Mouse (Mus musculus): ENCODE data around the gene Myog.

Gene Myog

DNA sequence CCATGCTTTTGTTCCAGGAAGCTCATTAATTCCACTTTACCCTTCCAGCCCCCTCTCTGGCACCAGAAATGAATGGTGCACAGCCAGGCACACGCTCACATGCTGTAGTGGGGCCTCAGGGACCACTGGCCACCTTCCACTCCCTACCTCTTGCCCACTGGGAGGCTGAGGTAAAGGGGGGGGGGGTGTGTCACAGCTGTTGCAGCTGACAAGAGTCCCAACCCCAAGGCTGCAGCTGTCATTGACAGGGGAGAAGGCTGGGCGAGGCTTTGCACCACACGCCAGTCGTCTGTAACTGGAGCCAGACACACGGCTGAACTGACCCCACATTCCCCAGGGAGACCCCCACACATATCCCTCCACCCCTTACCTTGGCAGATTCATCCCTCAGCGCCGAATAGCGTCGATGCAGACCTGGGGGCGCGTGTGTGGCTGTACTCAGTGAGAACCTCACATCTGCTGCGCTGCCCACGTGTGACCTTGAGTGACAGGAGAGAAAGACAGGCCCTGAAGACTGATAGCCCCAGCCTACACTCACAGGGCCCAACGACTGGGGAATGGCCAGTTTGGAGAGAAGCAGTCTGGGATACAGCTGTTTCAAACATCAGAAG is 31.0 kb downstream of the Myog start:
- no peak for DNase-seq (ENCODE audit: low read depth in 1 of 2, low spot score in 2 of 2)

DNA sequence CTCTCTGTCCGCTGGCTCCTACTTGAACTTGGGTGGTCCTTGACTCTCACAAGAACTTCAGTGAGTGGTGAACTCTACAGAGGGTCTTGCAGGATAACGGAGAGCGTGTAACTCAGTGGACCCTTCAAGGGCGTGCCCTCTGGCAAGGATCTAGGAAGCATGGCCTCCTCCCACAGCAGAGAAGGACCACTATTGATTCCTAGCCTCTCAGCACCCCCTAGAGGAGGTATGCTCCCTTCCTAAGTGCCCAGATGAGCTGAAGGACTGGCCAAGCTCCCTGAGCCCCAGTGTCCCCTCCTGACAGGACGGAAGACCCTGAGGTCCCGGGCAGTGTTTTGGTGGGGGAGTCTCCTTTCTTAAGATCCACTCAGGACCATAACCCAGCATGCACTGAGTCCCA is 32.8 kb downstream of the Myog start:
- DNase-seq (ENCODE audit: low read depth in 1 of 2, low spot score in 2 of 2), result no peak

DNA sequence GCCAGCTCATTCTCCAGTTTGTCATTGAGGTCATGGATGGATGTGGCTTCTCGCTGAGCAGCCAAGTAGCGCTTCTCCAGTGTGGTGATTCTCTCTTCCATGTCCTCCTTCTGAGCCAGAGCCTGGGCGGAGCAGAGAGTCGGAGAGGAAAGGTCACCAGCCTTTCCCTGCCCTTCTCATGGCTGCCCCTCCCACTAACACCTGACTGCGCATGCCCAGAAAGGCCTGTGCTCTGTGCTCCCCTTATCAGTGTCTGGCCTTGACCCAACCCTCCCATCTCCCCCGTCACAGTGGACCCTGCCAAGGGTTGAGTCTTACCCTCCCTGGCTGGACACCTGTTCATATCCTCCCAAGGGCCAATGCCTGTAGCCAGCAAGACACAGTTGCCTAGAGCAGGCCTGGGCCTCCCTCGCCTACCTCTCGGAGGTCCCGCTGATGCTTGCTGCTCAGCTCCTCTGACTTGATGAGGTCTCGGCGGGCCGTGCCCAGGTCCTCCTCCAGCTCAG is 37.1 kb downstream of the Myog start:
- DNase-seq (ENCODE audit: low read depth in 1 of 2, low spot score in 2 of 2), result no peak

DNA sequence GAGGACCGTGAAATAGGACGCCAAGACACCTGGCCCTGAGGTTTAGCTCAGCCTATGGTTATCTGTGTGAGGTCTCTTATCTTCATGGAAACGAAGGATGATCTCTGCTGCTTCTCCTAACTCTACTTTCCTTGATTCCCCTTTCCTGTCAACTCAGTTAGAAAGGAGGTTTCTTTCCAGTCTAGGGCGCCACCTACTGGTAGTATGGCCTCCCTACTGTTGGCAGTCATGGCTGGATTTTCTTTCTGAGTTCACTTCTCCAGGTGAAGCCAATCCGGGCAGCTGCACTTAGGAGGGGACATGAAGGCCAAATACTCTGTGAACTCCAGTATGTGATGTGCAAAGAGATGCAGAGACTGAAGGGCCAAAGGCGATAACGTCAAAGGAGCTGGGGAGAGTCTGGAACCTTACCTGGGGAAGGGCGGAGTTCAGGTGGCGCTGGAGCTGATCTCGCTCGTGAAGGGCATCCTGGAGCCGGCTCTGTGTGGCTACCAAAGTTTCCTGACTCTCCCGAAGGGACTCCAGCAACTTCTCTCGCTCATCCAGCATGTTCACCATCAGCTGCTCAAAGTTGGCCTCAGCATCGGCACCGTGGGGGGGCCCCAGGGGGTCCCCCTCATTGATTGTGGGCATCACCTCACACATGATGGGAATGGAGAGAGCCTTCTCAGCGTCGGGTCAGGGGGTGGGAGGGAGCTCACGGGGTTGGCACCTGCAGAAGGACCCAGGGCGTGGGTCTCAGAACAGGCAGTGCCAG is 42.3 kb downstream of the Myog start:
- DNase-seq (ENCODE audit: low read depth in 1 of 2, low spot score in 2 of 2), result peak; percentile 19 to 44

DNA sequence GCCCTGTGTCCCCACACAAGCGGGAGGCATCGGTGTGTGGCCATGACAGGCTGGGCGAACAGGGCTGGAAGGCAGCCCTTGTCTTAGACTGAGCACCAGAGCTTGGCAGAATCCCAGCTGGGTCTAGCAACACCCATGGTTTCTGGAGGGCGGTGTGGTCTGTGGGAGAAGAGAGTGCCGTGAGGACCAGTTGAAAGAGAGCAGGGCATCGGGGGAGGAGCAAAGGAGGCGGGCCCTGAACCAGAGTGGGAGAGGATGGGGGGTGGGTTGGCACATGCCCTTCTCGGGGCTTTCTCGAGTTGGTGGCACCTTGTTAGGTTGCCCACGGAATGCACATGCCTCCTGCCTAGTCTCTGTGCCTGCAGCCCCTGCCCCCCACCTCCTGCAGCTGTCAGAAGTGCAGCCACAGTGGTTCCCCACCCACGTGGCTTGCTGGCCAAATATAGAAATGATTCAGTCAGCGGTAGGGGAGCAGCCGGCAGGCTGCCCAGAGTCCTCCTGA is 43.0 kb downstream of the Myog start, which contains the start of gene Ppfia4:
Ppfia4 (minus strand) TSS at position 159 of the 502 bp plus-strand sequence.
- DNase-seq (ENCODE audit: low read depth in 1 of 2, low spot score in 2 of 2), result no peak

DNA sequence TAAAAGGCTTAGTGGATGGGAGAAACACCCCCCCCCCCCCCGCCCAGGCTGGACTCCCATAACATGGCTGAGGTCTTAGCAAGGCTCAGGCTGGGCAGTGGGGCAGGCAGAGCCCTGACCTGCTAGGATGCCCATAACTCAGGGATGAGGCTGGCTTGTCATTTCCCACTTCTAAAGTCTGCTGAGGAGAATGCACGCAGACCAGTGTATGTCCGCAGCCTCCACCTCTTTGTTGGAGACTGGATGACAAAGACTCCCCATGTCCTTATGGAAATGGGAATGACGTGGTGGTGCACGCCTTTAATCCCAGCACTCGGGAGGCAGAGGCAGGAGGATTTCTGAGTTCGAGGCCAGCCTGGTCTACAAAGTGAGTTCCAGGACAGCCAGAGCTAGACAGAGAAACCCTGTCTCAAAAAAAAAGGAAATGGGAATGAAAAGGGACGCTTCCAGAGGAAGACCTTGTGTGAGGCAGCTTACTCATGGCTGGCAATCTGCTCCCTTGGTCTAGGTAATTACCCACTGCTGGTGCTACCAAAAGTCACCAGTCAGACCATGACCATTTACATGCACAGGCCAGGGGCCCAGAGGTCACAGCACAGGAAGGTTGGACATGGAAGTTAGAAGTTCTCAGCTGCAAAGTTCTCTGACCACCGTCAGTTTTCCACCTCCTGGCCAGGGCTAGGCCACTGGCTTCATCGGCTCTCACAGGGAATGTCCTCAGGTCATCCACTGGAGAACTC is 43.8 kb downstream of the Myog start:
- DNase-seq (ENCODE audit: low read depth in 1 of 2, low spot score in 2 of 2), result no peak

DNA sequence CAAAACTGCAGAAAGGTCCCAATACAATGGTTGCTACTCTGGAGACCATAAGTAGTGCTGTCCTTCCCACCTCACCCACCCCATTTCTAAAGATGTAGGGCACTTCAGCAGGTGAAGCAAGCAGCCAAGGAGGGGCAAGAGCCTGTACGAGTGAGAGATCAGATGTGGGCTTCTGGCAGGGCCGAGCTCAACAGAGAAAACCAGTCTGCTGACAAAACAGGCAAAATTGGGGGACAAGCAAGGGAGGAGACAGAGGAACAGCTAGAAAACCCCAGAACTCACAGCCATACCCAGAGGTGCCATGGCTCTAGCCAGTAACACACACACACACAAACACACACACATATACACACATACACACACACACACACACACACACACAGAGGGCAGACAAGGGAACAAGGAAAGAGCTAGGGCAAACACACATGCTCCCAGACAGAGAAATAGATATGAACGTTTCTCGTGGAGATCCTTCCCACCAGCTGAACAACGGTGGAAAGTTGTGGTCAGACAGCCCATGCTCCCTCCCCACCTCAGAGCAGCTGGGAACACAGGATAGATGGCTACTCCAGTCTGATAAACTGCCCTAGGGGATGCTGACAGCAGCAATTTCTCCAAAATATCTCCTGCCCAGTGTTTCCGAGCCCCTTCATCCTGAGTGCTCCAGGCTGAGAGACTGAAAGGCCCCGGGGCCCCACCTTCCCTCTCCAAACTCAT is 44.5 kb downstream of the Myog start:
- no peak for DNase-seq (ENCODE audit: low read depth in 1 of 2, low spot score in 2 of 2)

DNA sequence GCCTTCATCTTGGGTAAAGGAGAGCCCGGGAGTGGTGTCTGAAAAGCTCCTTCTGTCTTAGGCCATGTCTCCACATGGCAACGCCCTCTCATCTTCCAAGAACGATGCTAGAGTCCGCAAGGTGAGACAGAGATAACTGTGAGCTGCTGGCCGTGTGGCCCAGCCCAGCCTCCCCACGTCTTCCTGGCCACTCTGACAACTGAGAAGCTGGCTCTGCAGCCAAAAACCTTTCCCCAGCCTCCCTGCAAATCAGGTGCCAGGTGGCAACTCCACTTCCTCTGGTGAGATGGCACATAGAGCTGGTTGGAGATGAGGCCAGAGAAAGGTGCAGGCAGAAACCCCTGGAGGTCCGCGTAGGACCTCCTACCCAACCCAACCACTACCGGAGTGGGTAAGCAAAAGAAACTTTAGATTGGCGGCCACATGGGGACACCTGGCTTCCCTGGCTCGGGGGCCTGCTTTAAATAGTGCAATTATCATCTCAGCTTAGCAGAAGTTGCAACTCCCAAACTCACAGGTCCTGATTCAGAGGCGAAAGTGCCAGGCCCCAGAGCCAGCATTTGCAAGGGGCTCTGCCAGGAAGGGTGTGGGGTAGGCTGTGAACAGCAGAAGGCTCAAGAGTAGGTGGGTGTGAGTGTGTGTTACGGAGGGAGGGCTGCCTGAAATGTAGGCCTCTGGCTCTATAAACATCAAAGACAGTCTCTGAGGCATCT is 45.6 kb downstream of the Myog start:
- no peak for DNase-seq (ENCODE audit: low read depth in 1 of 2, low spot score in 2 of 2)

DNA sequence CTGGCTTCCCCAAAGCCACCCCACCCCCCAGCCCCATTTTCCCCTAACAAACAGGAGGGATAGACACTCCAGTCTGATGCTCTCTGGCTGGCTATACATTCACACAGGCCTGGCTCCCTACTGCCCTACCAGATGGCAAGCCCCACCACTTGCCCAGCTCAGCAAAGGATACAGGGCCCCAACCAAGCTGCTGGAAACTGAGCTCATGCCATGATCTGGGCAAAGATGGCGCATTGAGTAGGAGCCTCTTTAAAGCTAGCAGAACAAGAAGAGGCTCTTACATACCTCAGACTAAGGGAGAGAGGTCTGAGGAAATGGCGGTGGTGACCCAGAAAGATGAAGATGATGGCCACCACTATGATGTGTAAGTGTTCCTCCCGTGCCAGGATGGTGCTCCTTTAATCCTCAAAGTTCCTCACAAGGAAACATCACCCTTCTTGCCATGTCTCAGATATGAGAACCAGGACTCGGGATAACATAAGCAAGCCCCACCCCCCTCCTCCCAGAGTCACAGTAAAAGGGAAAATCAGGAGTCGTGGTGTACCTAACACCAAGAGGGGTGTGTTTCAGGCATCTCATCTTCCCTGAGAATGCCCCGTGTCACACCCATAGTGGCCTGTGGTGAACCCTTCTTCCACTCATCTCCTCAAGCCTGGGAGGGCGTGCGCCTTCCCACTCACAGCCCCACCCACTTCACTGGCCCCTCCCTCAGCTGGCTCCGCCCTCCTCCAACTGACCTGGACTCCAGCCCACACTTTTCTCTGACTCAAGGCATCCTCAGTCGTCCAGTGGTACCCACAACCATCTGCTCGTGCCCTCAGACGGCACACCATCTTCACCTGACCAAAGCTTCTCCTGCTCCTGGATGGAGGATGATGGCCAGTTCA is 46.4 kb downstream of the Myog start:
- no peak for DNase-seq (ENCODE audit: low read depth in 1 of 2, low spot score in 2 of 2)

DNA sequence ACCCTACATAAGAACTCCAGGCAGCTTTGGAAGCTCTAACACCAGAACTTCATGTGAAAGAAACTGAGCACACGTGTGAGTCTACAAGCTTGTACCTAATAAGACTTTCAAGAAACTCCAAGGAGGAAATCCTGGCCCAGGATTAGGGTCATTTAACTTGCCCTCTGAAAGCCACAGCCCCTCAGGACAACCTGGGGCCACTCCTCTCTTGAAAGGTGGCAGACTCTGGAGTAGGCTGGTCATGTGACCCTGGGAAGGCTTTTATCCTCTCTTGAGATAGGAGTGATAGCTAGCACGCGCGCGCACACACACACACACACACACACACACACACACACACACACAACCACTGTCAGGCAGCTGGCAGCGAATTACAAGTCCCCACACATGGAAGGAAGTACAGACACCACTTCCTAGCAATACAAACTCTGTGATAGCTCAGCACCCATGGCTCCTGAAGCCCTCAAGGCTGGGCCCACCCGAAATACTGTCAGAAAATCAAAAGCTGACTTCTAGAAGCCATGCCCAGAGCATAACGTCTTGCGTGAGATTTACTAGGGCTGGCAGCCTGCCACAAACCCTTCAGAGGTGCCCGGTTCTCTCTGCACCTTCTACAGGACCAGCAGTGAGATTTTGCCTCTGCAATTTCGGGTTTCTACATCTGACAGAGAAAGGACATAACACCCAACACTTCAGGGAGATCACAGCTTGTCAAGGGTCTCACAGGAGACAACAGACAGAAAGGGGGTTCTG is 47.3 kb downstream of the Myog start:
- DNase-seq (ENCODE audit: low read depth in 1 of 2, low spot score in 2 of 2), result no peak

DNA sequence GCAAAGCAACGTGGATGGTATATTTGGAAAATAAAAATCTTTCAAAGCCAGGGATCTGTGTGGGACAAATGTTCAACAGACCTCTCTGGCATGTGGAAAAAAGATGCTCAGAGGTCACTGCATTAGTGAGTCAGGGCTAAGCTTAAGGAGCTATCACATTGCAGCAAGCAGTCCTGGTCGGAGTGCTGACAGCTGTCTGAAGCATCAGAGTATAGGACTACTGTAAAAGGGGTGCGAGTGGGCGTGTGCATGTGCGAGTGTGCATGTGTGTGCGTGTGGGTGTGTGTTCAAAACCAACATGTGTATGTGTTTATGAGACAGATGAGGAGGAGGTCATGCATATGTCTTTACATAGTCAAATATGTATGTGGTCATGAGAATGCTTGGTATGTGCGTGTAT is 49.4 kb downstream of the Myog start:
- DNase-seq (ENCODE audit: low read depth in 1 of 2, low spot score in 2 of 2), result no peak

DNA sequence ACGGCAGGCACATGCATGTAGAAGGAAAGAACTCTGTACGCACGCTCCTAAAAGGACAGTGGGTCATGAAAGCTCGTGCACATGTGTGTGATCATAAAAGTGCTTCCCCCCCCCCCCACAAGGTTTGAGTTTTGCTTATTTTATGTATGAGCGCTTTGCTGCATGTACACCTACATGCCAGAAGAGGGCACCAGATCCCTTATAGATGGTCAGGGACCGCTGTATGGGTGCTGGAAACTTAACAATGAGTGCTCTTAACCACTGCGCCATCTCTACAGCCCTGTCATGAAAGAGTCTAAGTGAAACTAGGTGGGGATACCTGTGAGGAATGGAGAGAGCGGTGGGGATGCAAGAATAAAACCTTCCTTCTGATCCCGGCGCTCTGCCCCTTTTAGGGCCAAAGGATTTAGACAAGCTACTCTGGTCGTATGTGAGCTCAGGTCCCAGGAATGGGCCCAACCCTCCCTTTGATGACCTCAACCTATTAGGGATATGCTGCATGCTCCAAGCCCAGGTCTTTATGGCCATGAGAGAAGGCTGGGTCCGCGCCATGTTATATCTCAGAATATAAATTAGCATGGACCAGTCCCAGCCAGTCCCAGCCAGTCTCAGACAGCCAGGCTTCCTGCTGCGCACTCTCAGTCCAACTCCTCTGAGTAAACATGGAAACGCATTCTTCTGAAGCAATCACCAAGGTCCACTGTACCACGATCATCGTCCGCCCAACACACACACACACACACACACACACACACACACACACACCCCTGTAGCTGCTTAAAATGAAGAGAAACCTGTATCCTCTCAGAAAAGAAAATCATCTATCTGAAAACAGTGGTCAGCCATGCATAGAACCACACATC is 50.2 kb downstream of the Myog start:
- DNase-seq (ENCODE audit: low read depth in 1 of 2, low spot score in 2 of 2), result no peak

DNA sequence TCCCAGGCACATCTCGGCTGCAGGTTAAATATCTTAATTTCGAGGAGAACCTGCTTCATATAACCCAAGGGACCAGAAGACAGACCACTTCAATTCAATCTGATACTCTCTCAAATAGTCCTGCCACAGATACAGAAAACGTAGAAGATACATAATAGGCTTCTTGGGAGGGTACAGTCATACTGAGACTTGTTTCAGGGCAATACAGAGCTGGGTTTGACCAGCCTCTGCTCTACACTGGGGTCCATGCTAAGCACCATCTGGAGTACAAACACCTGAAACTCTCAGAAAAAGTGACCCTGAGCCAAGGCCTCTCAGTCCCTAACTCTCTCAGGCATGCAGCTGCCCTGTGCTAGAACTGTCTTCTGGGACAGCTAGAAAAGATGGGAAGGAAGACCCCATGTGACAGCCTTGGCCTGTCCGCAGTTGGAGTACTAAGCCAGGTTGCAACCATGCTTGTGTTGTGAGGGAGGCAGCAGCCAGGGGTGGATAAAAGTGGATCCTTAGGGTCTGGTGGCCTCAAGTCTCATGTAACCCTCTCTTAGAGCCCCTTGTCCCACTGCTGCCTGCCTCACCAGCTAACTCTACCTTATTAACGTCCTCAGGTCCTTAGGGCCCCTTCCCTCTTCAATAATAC is 52.0 kb downstream of the Myog start:
- no peak for DNase-seq (ENCODE audit: low read depth in 1 of 2, low spot score in 2 of 2)
